Mouse (Mus musculus) kidney, embryonic 14.5 days (tissue): ENCODE data around the gene Rbms3. TPM values are rescaled to one million over a fixed set of nuclear protein-coding genes. Genes with fewer than 3 reads are reported as not detected.

Source experiments
- ATAC-seq: fragments of 200-750 bp; cut with Nextera tagmentation; 2 replicates; pipeline ENCODE4 v1.8.0; 2017; ENCODE audit warnings: moderate number of reproducible peaks, mild to moderate bottlenecking, moderate TSS enrichment, moderate library complexity; ENCODE audit not compliant: low FRiP score, low TSS enrichment
- H3K27ac ChIP-seq: fragments of 300-500 bp; sonication (generic); 2 replicates; pipeline ENCODE4 v1.5.1; 2014; ENCODE audit warnings: low read depth, mild to moderate bottlenecking, low read length, moderate library complexity, mixed read lengths
- H3K27me3 ChIP-seq: fragments of 300-500 bp; sonication (generic); 2 replicates; pipeline ENCODE4 v1.6.1; 2014; ENCODE audit warnings: mild to moderate bottlenecking, low read length; ENCODE audit not compliant: control insufficient read depth, insufficient read depth
- H3K36me3 ChIP-seq: fragments of 300-500 bp; sonication (generic); 2 replicates; pipeline ENCODE4 v1.6.1; 2014; ENCODE audit warnings: low read length, mixed read lengths; ENCODE audit not compliant: control insufficient read depth, insufficient read depth
- H3K4me1 ChIP-seq: fragments of 300-500 bp; sonication (generic); 2 replicates; pipeline ENCODE4 v1.6.1; 2014; ENCODE audit warnings: low read length, mixed read lengths; ENCODE audit not compliant: control insufficient read depth, insufficient read depth
- H3K4me2 ChIP-seq: fragments of 300-500 bp; sonication (generic); replicated peaks from 2 replicates; pipeline ENCODE4 v1.6.1; 2014; ENCODE audit warnings: low read depth, mild to moderate bottlenecking, low read length
- H3K4me3 ChIP-seq: fragments of 300-500 bp; sonication (generic); 2 replicates; pipeline ENCODE4 v1.5.1; 2014; ENCODE audit warnings: mild to moderate bottlenecking, low read length
- H3K9ac ChIP-seq: fragments of 300-500 bp; sonication (generic); 2 replicates; pipeline ENCODE4 v1.6.1; 2014; ENCODE audit warnings: low read depth, mild to moderate bottlenecking, low read length, moderate library complexity
- H3K9me3 ChIP-seq: fragments of 300-500 bp; sonication (generic); 2 replicates; pipeline ENCODE4 v1.6.1; 2016; ENCODE audit warnings: low read length; ENCODE audit not compliant: control insufficient read depth
- WGBS: fragments of 180-500 bp; shearing (Covaris S2); extraction: QIAGEN DNeasy Blood & Tissue Kit; methylation state at CpG from one replicate; pipeline ENCODE4 v1.1.7; 2014; 5-methylcytosine and 5-hydroxymethylcytosine counted together
- polyA plus RNA-seq: library from polyadenylated mRNA; unstranded; fragments of >200 nt; fragmentation: Nextera tagmentation; extraction: Ambion mirVana; gene quantifications from 2 replicates; pipeline ENCODE4 v1.2.1, GENCODE M21; 2014

Gene Rbms3
- polyA plus RNA-seq, 1 experiment from 2014 or later, result 73.4 TPM

- no peak overlapping the region for H3K9ac ChIP-seq
- H3K4me1 ChIP-seq, result no peaks in the 10 kb centered on the region
- H3K27ac ChIP-seq, result no peak overlapping the region
- peaks cover 3% of the 10 kb centered on the region; the same call in 1 of the 2 replicates for H3K36me3 ChIP-seq
- no peaks in the 10 kb centered on the region for H3K27me3 ChIP-seq
- no peak for ATAC-seq
- WGBS, result 87% methylated on average over 15 of the region's 15 CpGs
- no peak overlapping the region for H3K4me3 ChIP-seq
- no peak overlapping the region for H3K4me2 ChIP-seq
- no peaks in the 10 kb centered on the region; the same call in 1 of the 2 replicates for H3K9me3 ChIP-seq
Measured at GRCm38 (mm10) chr9:117187116-117188034, 442.3 kb downstream of the Rbms3 start.

GRCm38 (mm10) chr9:117180658-117181057 lies 449.1 kb downstream of the Rbms3 start:
- no peak for ATAC-seq
- Histone ChIP-seq H3K9me3 (no peaks in the 10 kb centered on the region; the same call in 1 of the 2 replicates), H3K27me3 (no peaks in the 10 kb centered on the region), H3K4me3 (no peak overlapping the region), H3K27ac (no peak overlapping the region), H3K4me2 (no peak overlapping the region), H3K9ac (no peak overlapping the region), H3K36me3 (no peaks in the 10 kb centered on the region; the same call in 1 of the 2 replicates), H3K4me1 (peaks cover 8% of the 10 kb centered on the region; the same call in 1 of the 2 replicates)
- 54% methylated on average over 7 of the region's 7 CpGs for WGBS

GRCm38 (mm10) chr9:117178366-117178765 lies 451.3 kb downstream of the Rbms3 start:
- Histone ChIP-seq H3K4me1 (peaks cover 8% of the 10 kb centered on the region; the same call in 1 of the 2 replicates), H3K4me2 (no peak overlapping the region), H3K36me3 (no peaks in the 10 kb centered on the region; the same call in 1 of the 2 replicates), H3K4me3 (no peak overlapping the region), H3K9ac (no peak overlapping the region), H3K9me3 (no peaks in the 10 kb centered on the region; the same call in 1 of the 2 replicates), H3K27me3 (no peaks in the 10 kb centered on the region), H3K27ac (no peak overlapping the region)
- ATAC-seq, result no peak
- WGBS, result 89% methylated on average over 4 of the region's 4 CpGs

GRCm38 (mm10) chr9:117172526-117172925 lies 457.2 kb downstream of the Rbms3 start:
- 50% methylated on average over 7 of the region's 7 CpGs for WGBS
- no peak for ATAC-seq
- Histone ChIP-seq H3K4me2 (no peak overlapping the region), H3K36me3 (no peaks in the 10 kb centered on the region), H3K27me3 (no peaks in the 10 kb centered on the region), H3K4me1 (0 out of 2 replicates have a peak, but pooled peaks cover 2% of the 10 kb centered on the region), H3K27ac (no peak overlapping the region), H3K4me3 (no peak overlapping the region), H3K9ac (no peak overlapping the region), H3K9me3 (0 out of 2 replicates have a peak, but pooled peaks cover 2% of the 10 kb centered on the region)

- Histone ChIP-seq H3K27ac (no peak overlapping the region), H3K4me3 (no peak overlapping the region), H3K27me3 (no peaks in the 10 kb centered on the region), H3K9ac (no peak overlapping the region), H3K4me1 (no peaks in the 10 kb centered on the region), H3K36me3 (peaks cover 3% of the 10 kb centered on the region; the same call in 1 of the 2 replicates), H3K9me3 (0 out of 2 replicates have a peak, but pooled peaks cover 2% of the 10 kb centered on the region), H3K4me2 (no peak overlapping the region)
- no peak for ATAC-seq
- WGBS, result 95% methylated on average over 5 of the region's 5 CpGs
Measured at GRCm38 (mm10) chr9:117169196-117169595, 460.5 kb downstream of the Rbms3 start.

GRCm38 (mm10) chr9:117163143-117163542 lies 466.6 kb downstream of the Rbms3 start:
- Histone ChIP-seq H3K4me2 (no peak overlapping the region), H3K27ac (peak overlapping the region; percentile 55; the same call in 1 of the 2 replicates)
- WGBS, result 32% methylated on average over 6 of the region's 6 CpGs

GRCm38 (mm10) chr9:117161150-117161549 lies 468.6 kb downstream of the Rbms3 start:
- Histone ChIP-seq H3K27ac (peak overlapping the region; percentile 37; the same call in 1 of the 2 replicates), H3K36me3 (peaks cover 3% of the 10 kb centered on the region; the same call in 1 of the 2 replicates)

More at GRCm38 (mm10) chr9:117163143-117163542, 466.6 kb downstream of the Rbms3 start:
- peak; percentile 48; the same call in 1 of the 2 replicates for ATAC-seq
- no peaks in the 10 kb centered on the region for H3K27me3 ChIP-seq
- H3K36me3 ChIP-seq, result peaks cover 3% of the 10 kb centered on the region; the same call in 1 of the 2 replicates
- 0 out of 2 replicates have a peak, but pooled peaks cover 2% of the 10 kb centered on the region for H3K9me3 ChIP-seq
- H3K4me1 ChIP-seq, result peaks cover 18% of the 10 kb centered on the region
- H3K4me3 ChIP-seq, result no peak overlapping the region
- H3K9ac ChIP-seq, result no peak overlapping the region

GRCm38 (mm10) chr9:117156330-117156905 lies 473.3 kb downstream of the Rbms3 start:
- H3K9ac ChIP-seq, result peak overlapping the region; percentile 2; the same call in 1 of the 2 replicates
- H3K36me3 ChIP-seq, result no peaks in the 10 kb centered on the region
- WGBS, result 54% methylated on average over 9 of the region's 9 CpGs
- peak overlapping the region; percentile 44 for H3K27ac ChIP-seq
- no peaks in the 10 kb centered on the region for H3K27me3 ChIP-seq
- no peak overlapping the region for H3K4me2 ChIP-seq
- H3K4me3 ChIP-seq, result no peak overlapping the region
- no peak for ATAC-seq
- H3K4me1 ChIP-seq, result peaks cover 24% of the 10 kb centered on the region
- no peaks in the 10 kb centered on the region for H3K9me3 ChIP-seq

More at GRCm38 (mm10) chr9:117161150-117161549, 468.6 kb downstream of the Rbms3 start:
- H3K4me3 ChIP-seq, result no peak overlapping the region
- no peak overlapping the region for H3K9ac ChIP-seq
- H3K4me1 ChIP-seq, result peaks cover 27% of the 10 kb centered on the region
- H3K9me3 ChIP-seq, result no peaks in the 10 kb centered on the region
- 25% methylated on average over 6 of the region's 6 CpGs for WGBS
- H3K27me3 ChIP-seq, result no peaks in the 10 kb centered on the region
- H3K4me2 ChIP-seq, result no peak overlapping the region
- ATAC-seq, result 0 out of 2 replicates have a peak, but pooled peaks have one; percentile 29
